9 mouse cellular contexts compared by ENCODE assay signal in the genomic region with DNA sequence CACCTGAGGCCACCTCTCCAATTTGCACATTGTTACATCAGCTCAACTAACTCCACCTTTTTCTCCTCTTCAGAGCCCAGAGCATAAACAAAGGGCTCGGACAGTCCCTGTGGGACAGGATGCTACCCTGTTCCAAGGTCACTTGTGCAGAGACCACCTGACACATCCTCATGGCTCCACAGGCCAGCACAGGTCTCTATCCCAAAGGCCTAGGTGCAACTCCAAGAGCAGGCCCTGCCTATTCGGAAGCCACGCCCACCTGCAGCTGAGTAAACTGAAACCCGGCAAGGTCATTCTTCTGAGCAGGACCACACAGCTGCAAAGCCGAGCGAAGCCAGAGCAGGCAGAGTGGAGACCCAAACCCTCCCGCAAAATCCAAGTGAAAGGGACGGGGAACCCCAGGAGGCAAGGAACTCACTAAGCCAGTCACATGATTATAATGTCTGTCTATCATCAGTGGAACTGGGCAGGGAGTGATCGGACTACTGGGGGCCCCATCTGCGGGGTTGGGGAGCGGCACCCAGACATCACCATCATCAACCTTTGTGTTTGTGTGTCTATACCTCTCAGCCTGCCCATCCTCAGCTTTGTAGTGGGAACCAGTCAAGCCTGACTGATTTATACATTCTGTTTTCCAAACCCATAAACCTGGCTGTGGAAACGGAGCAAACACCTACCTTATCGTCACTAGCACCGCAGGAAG.
DNase-seq lines count a peak whose midpoint lies in the region; ATAC-seq lines count a peak whose summit lies in the region.
"Had no signal": no experiment of that assay in that cellular context is flagged by ENCODE, and none has a peak within 500 bp of the region (broad histone marks: within the 10 kb centered on the region; RNA-seq: fewer than 3 reads in every experiment).

No protein-coding gene starts in this region.

- H3K36me3 ChIP-seq in hindbrain, embryonic 11.5 days (ENCODE audit: control insufficient read depth, insufficient read depth, low read length) = no peaks in the 10 kb centered on the region
- H3K36me3 ChIP-seq in hindbrain, embryonic 14.5 days (replicated peaks; ENCODE audit: control insufficient read depth, insufficient read depth) = no peaks in the 10 kb centered on the region
- no peaks in the 10 kb centered on the region for H3K36me3 ChIP-seq in kidney, embryonic 15.5 days

- no peak overlapping the region for H3K27ac ChIP-seq in hindbrain, embryonic 11.5 days (ENCODE audit: low read depth, low read length)
- no peak overlapping the region for H3K27ac ChIP-seq in hindbrain, embryonic 14.5 days
- H3K27ac ChIP-seq in kidney, embryonic 15.5 days = peak overlapping the region; percentile 42

- H3K9ac ChIP-seq in hindbrain, embryonic 11.5 days (ENCODE audit: low read depth, low read length) = no peak overlapping the region
- no peak overlapping the region for H3K9ac ChIP-seq in hindbrain, embryonic 14.5 days
- H3K9ac ChIP-seq in kidney, embryonic 15.5 days = no peak overlapping the region

- WGBS in hindbrain, embryonic 11.5 days = 34% methylated on average over 14 of the region's 14 CpGs
- WGBS in hindbrain, embryonic 14.5 days = 28% methylated on average over 14 of the region's 14 CpGs
- WGBS in kidney, embryonic 15.5 days = 19% methylated on average over 14 of the region's 14 CpGs

- no peak overlapping the region for H3K4me3 ChIP-seq in hindbrain, embryonic 11.5 days (ENCODE audit: low read depth, low read length)
- H3K4me3 ChIP-seq in hindbrain, embryonic 14.5 days (replicated peaks; ENCODE audit: low read length) = no peak overlapping the region
- H3K4me3 ChIP-seq in kidney, embryonic 15.5 days (replicated peaks) = no peak overlapping the region; the same call in 1 of the 2 replicates

- H3K4me1 ChIP-seq in hindbrain, embryonic 11.5 days (replicated peaks; ENCODE audit: control insufficient read depth, insufficient read depth, low read length) = no peaks in the 10 kb centered on the region
- H3K4me1 ChIP-seq in hindbrain, embryonic 14.5 days (replicated peaks; ENCODE audit: control insufficient read depth, insufficient read depth, low read length) = 0 out of 2 replicates have a peak, but pooled peaks cover 5% of the 10 kb centered on the region
- H3K4me1 ChIP-seq in kidney, embryonic 15.5 days = peaks cover 20% of the 10 kb centered on the region

- no peaks in the 10 kb centered on the region for H3K27me3 ChIP-seq in hindbrain, embryonic 11.5 days (ENCODE audit: control insufficient read depth, insufficient read depth, low read length)
- no peaks in the 10 kb centered on the region for H3K27me3 ChIP-seq in hindbrain, embryonic 14.5 days (ENCODE audit: control insufficient read depth, insufficient read depth, low read length)
- no peaks in the 10 kb centered on the region for H3K27me3 ChIP-seq in kidney, embryonic 15.5 days

- peak; percentile 51 for DNase-seq in hindbrain, embryonic 11.5 days (ENCODE audit: low spot score)
- no peak for DNase-seq in hindbrain, embryonic 14.5 days (ENCODE audit: low spot score)
- DNase-seq in adrenal gland, postnatal 36 days = peak; percentile 60 to 66
- DNase-seq in lung, postnatal 36 days = peak; percentile 52
- no peak for DNase-seq in ovary, postnatal 10 days (ENCODE audit: low spot score)
- no peak for DNase-seq in urinary bladder, postnatal 25 days (ENCODE audit: low spot score)
- DNase-seq in thymus, postnatal 0 days (ENCODE audit: low spot score) = no peak
- DNase-seq: right cerebral cortex, postnatal 14 days had no signal

- H3K4me2 ChIP-seq in hindbrain, embryonic 11.5 days (replicated peaks; ENCODE audit: low read depth, low read length) = no peak overlapping the region
- H3K4me2 ChIP-seq in hindbrain, embryonic 14.5 days (replicated peaks) = no peak overlapping the region
- peak overlapping the region; percentile 47 for H3K4me2 ChIP-seq in kidney, embryonic 15.5 days

- no peaks in the 10 kb centered on the region for H3K9me3 ChIP-seq in hindbrain, embryonic 11.5 days (ENCODE audit: control insufficient read depth, low read length)
- H3K9me3 ChIP-seq in hindbrain, embryonic 14.5 days (ENCODE audit: control insufficient read depth, low read length) = no peaks in the 10 kb centered on the region
- no peaks in the 10 kb centered on the region for H3K9me3 ChIP-seq in kidney, embryonic 15.5 days (replicated peaks)

- ATAC-seq in hindbrain, embryonic 11.5 days (ENCODE audit: low FRiP score) = 0 out of 2 replicates have a peak, but pooled peaks have one; percentile 47
- no peak for ATAC-seq in hindbrain, embryonic 14.5 days (ENCODE audit: low FRiP score)
- ATAC-seq in kidney, embryonic 15.5 days (replicated peaks; ENCODE audit: low FRiP score) = peak; percentile 91

Comparison
In these comparisons a context has a peak if more than half of its experiments do, and no peak if none do; other contexts are left out.
1. DNase-seq: peak in hindbrain, embryonic 11.5 days (single experiment), adrenal gland, postnatal 36 days (2 of 2) and lung, postnatal 36 days (single experiment); none in hindbrain, embryonic 14.5 days (single experiment), ovary, postnatal 10 days (single experiment), urinary bladder, postnatal 25 days (single experiment) and thymus, postnatal 0 days (single experiment).